Mouse (Mus musculus): ENCODE results near the gene Zfp367.

- TF ChIP-seq CTCF (conservative IDR thresholded peaks at IDR 0.05; ENCODE audit: insufficient read depth, insufficient read length, low read depth, low read length), result no peak
- no peak for TF ChIP-seq POLR2A (IDR thresholded peaks at IDR 0.05; ENCODE audit: low read depth, low read length)
Observed at GRCm38 (mm10) chr13:64108381-64108850, 44.6 kb downstream of the Zfp367 start.

Measured in kidney, adult 2 months (tissue).